Mouse (Mus musculus) left cerebral cortex, postnatal 10 days (tissue): ENCODE results near the gene Tmem9. TPM values are rescaled to one million over a fixed set of nuclear protein-coding genes. Genes with fewer than 3 reads are reported as not detected.

Experiments
- DNase-seq, 2 experiments: peaks; one replicate each; pipeline ENCODE4 v3.0.0; 2021 to 2022; ENCODE audit warnings: low spot score in 2 of 2, mixed read lengths in 1 of 2; ENCODE audit errors: extremely low spot score in 1 of 2
- intact Hi-C: fragments of 180-260 bp; cut with DNase I; formaldehyde crosslinking; loops from one replicate; pipeline ENCODE4 v1.15.1; 2025
- total RNA-seq, 2 experiments: library from RNA; stranded (reverse); gene quantifications; 2 replicates each; pipeline ENCODE4 v1.2.3; 2021

Tmem9 gene
- total RNA-seq: 10 to 100 TPM; 81.3 to 84.0 TPM

- peak; percentile 51 to 79 for DNase-seq
- intact Hi-C loops: no loop called here
Observed at GRCm38 (mm10) chr1:136007211-136008158, at the start of gene Tmem9. Gene Tmem9, plus strand, starts transcription at chr1:136008150.

DNA sequence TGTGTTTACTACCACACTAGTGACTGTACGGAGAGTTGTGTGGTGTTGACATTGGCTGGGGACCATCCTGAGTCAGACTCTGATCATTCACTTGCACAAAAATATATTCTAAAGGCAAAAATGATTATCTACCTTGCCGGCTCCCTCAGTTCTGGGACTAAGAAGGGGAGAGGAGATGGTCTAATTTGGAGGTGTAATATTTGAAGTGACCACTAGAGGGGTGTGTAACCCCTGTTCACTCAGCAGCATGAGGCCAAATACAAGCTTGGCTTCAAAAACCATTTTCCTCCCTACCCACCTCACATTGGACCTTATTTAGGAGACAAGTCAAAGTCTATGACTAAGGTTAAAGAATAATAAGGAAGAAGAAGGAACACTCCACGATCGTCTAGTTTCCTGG is 49.5 kb upstream of the Tmem9 start:
- intact Hi-C loops: loop anchor here (5.0 kb wide), 1 partner anchor 59 kb away; no protein-coding TSS in a partner anchor
- peak in 1 of 2 experiments; percentile 40 for DNase-seq

GRCm38 (mm10) chr1:135963177-135963576 is 44.8 kb upstream of the Tmem9 start:
- intact Hi-C loops: no loop called here
- no peak for DNase-seq

DNA sequence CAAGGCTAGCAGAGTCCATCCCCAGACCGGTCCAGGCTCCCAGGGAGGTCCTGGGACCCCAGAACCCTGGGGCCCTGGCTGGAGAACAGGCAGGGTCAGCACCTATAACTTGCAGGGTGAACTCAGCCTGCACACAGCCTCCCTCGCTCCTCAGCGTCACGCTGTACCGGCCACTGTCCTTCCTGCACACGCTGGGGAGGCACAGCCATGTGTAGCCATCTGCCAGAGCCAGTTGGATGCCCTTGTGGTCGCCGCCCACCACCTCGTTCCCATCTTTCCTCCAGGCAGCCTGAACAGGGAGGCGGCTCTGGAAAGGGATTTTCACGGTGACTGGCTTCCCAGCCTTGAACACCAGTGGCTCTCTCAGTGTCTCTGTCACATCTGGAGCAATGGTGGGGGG is 43.4 kb upstream of the Tmem9 start:
- no peak for DNase-seq
- intact Hi-C loops: no loop called here

DNA sequence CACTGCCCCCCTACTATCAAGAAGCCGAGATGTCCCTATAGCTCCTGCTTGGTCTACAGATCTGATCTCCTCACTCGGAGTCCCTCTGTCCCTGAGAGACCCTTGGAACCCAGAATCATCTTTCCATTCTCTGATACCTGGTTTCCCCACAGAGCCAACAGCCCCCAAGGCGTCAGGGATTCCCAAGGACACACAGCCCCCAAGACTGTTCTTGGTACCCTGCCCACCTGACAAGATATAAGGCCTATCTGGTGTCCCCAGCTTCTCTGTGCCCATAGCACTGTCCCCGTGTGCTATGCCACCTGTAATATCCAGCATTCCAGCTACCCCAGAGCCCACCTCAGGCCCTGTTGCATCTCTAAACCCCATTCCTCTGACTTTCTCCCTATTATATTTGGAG is 40.2 kb upstream of the Tmem9 start:
- no peak for DNase-seq
- intact Hi-C loops: no loop called here

GRCm38 (mm10) chr1:135970486-135970885 is 37.5 kb upstream of the Tmem9 start:
- no peak for DNase-seq
- intact Hi-C loops: no loop called here

GRCm38 (mm10) chr1:135972576-135972975 is 35.4 kb upstream of the Tmem9 start:
- intact Hi-C loops: no loop called here
- DNase-seq: no peak

DNA sequence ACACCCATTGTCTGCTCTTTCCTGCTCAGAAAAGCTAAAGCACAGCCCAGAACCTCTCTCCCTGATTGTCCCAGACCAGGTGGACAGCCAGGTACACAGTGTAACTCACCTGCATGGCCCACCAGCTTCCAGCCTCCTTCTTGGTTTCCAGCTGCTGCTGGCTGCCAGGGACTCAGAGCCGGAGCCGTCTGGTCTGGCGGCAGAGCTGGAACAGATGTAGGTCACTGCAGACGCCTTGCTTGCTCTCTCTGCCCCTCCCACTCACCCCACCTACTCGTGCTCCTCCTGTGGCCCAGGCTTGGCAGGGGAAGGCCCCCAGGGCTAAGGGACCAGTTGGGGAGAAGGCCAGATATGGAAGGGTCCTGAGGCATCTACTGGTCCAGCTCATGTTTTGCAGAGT is 23.8 kb upstream of the Tmem9 start:
- no peak for DNase-seq
- intact Hi-C loops: no loop called here

- intact Hi-C loops: no loop called here
- no peak for DNase-seq
Observed at GRCm38 (mm10) chr1:135989876-135990275, 18.1 kb upstream of the Tmem9 start.

- DNase-seq: no peak
- intact Hi-C loops: no loop called here
Observed at GRCm38 (mm10) chr1:135993470-135993869, 14.5 kb upstream of the Tmem9 start.

- no peak for DNase-seq
- intact Hi-C loops: no loop called here
Observed at GRCm38 (mm10) chr1:135997537-135997936, 10.4 kb upstream of the Tmem9 start.

DNA sequence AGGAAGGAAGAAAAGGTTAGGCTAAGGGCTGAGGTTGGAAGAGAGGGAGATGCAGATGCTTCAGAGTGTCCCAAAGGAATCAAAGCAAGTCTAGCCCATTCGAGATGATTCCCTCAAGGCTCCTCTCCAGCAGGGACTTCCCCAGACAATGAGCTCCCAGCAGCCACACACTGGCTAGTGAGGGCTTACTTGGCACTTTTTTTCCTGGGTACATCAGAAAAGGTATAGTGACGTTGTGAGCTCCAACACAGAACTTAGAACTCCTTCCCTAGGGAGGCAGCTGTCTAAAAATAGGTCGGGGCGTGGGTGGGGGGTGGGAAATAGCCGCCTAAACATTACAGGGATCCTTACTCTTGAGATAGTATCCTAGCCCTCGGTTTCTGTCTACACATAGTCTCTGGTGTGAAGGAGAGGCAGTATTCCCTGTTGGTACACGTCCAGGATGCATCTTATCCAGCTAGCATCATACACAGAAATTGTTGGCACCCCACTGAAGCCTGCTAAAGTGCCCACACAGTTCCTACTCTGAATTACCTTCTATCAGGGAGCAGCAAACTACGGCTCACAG is 8.1 kb upstream of the Tmem9 start:
- intact Hi-C loops: no loop called here
- no peak for DNase-seq

- DNase-seq: no peak
- intact Hi-C loops: no loop called here
Observed at GRCm38 (mm10) chr1:136001438-136001837, 6.5 kb upstream of the Tmem9 start.

DNA sequence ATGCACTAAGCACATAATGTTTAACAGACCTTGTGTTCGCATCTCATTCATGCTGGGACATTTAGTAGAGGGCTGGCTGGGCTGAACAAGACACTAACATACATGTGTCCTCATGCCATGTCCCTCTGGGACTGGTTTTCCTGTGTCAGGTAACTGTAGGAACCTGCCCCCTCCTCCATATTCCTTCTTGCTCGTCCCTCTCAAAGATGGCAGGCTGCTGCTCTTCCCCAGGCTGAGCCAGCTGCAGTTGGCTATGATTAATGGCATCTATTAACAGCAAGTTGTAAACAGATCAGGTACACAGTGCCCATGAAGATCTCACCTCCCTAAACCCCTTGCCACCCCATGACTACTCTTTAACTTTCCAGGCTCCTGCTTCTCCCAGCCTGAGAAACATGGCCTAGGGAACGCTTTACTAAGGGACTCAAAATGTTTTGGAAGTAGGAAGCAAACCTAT is 1.6 kb upstream of the Tmem9 start, which contains the start of gene Igfn1:
TSS of gene Igfn1 (minus strand) at position 51 of the 457 bp plus-strand sequence.
- intact Hi-C loops: no loop called here
- DNase-seq: no peak

DNA sequence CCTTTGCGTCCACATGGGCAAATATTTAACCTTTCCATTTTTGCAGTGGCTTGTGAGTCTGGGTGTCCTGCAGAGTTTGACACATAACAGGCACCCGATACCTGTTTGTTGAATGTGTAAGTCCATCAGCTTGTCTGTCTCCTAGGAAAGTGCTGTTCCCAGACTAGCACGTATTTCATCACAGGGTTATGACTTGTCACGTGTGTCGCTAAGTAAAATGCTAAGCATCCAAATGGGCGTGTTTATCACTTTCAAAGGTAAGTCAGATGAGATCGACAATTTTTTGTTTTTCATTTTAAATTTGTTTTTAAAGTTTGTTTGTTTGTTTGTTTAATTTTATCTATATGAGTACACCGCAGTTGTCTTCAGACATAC is 196 bp downstream of the Tmem9 start:
- intact Hi-C loops: no loop called here
- DNase-seq: no peak

DNA sequence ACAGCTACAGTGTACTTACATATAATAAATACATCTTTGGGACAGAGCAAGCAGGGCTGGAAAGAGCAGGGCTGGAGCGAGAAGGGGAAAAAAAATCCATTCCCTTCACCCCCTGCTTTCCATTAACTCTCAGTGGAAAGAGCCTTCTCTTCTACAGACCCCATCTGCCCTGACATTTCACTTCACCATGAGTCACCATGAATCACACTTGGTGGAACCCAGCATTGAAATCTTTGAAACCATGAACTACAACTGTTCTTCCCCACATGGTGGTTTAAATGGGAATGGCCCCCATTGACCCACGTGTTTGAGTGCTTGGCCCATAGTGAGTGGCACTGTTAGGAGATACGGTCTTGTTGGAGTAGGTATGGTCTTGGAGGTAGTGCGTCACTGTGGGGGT is 2.3 kb downstream of the Tmem9 start:
- DNase-seq: no peak
- intact Hi-C loops: no loop called here

GRCm38 (mm10) chr1:136013513-136013912 is 5.6 kb downstream of the Tmem9 start:
- DNase-seq: no peak
- intact Hi-C loops: no loop called here

DNA sequence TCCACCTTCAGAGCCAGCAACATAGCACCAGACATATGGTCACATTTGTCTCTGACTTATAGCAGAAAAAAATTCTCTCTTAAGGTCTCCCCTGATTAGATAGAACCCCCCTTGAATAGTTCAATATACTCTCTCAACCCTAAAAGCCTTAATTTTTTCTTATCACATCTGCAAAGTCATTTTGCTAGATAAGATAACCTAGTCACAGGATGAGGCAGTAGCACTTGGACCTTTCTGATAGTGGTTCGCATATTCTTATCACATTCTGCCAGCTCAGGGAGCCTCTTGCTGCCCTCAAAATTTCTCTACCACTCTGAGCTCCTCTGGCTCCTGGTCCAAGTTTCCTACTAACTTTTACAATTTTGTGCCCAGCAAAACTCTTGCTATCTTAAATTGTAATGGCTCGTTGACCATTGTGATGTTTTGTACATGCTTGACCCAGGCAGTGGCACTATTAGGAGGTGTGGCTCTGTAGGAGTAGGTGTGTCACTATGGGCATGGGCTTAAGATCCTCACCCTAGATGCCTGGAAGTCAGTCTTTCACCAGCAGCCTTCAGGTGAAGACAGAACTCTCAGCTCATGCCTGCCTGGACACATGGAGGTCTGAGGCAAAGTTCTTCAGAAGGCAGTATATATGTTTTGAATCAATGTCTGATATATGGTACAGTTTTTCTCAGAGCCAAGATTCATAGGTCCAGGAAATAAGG is 7.0 kb downstream of the Tmem9 start:
- DNase-seq: no peak
- intact Hi-C loops: loop anchor here (5.0 kb wide), 1 partner anchor 58 kb away; no protein-coding TSS in a partner anchor

- intact Hi-C loops: loop anchor here (5.0 kb wide), 1 partner anchor 60 kb away; no protein-coding TSS in a partner anchor
- DNase-seq: no peak
Observed at GRCm38 (mm10) chr1:136017307-136017706, 9.4 kb downstream of the Tmem9 start.
